Mouse (Mus musculus): ENCODE results near the gene Hrc.

Gene Hrc

DNA sequence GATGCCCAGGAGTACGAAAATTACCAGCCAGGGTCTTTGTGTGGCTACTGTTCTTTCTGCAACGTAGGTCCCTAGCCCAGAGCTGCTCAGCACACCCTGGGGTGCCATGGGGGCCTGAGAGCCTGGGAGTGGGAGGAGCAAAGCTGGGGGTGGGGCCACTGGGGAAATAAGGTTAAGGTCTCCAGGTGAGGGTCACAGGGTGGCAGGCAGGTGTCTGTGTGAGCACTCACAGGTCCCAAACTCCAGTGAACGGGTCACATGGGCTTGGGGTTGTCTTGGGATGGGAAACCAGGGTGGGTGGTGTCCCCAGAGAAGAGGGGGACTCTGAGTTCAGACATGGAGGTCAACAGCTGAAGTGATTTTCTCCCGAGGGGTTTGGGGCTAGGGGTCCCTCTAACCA lies 2.4 kb downstream of the Hrc start:
- H3K36me3 ChIP-seq (ENCODE audit: insufficient read depth, low read length), result peaks cover 5% of the 10 kb centered on the region; the same call in 1 of the 2 replicates
- peaks cover 3% of the 10 kb centered on the region; the same call in 1 of the 2 replicates for H3K27me3 ChIP-seq (ENCODE audit: insufficient read depth, low read length)
- peaks cover 8% of the 10 kb centered on the region; the same call in 1 of the 2 replicates for H3K9me3 ChIP-seq (ENCODE audit: low read length)
- H3K4me3 ChIP-seq (replicated peaks; ENCODE audit: low read length), result peak overlapping the region; percentile 39; the same call in 1 of the 2 replicates
- peaks cover 80% of the 10 kb centered on the region for H3K4me1 ChIP-seq (replicated peaks; ENCODE audit: low read depth, low read length)
- TF ChIP-seq CTCF (conservative IDR thresholded peaks at IDR 0.05; ENCODE audit: low read length) (no peak), NANOG (IDR thresholded peaks at IDR 0.05; ENCODE audit: borderline replicate concordance, low read length) (no peak), POU5F1 (IDR thresholded peaks at IDR 0.05; ENCODE audit: borderline replicate concordance, low read length) (no peak)

DNA sequence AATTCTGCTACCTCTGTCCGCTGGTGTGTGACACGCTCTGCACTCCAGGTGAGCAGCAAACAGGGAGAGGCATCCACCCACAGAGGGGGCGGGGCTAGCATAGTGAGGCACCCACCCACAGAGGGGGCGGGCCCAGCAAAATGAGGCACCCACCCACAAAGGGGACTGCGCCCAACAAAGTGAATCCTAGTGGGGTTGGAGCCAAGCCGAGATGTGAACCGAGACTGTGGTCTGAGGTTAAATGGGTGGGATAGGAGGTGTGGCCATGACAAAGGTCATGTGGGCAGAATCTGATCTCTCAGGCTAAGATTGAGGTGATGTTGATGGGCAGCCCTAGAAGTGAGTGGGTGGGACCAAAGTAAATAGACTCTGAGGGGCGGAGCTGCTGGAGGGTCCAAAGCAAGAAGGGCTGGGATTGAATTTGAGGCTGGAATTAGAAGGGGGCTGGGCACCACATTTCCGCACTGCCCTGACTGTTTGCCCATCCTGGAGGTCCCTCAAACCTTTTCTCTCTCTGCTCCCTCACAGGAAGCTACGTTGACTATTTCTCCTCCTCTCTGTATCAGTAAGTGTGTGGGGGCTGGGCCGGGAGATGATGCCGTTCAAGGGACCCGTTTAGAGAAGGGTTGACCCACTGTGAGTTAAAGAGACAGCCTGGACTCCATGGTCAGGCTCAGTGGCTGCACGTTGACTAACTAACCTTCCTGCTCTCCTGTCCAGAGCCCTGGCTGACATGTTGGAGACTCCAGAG lies 3.2 kb downstream of the Hrc start:
- Histone ChIP-seq H3K36me3 (ENCODE audit: insufficient read depth, low read length) (peaks cover 5% of the 10 kb centered on the region; the same call in 1 of the 2 replicates), H3K27me3 (ENCODE audit: insufficient read depth, low read length) (peaks cover 3% of the 10 kb centered on the region; the same call in 1 of the 2 replicates), H3K9me3 (ENCODE audit: low read length) (peaks cover 8% of the 10 kb centered on the region; the same call in 1 of the 2 replicates), H3K4me3 (replicated peaks; ENCODE audit: low read length) (peak overlapping the region; percentile 79), H3K4me1 (replicated peaks; ENCODE audit: low read depth, low read length) (peaks cover 84% of the 10 kb centered on the region)
- TF ChIP-seq NANOG (IDR thresholded peaks at IDR 0.05; ENCODE audit: borderline replicate concordance, low read length) (no peak), CTCF (conservative IDR thresholded peaks at IDR 0.05; ENCODE audit: low read length) (no peak), POU5F1 (IDR thresholded peaks at IDR 0.05; ENCODE audit: borderline replicate concordance, low read length) (no peak)

DNA sequence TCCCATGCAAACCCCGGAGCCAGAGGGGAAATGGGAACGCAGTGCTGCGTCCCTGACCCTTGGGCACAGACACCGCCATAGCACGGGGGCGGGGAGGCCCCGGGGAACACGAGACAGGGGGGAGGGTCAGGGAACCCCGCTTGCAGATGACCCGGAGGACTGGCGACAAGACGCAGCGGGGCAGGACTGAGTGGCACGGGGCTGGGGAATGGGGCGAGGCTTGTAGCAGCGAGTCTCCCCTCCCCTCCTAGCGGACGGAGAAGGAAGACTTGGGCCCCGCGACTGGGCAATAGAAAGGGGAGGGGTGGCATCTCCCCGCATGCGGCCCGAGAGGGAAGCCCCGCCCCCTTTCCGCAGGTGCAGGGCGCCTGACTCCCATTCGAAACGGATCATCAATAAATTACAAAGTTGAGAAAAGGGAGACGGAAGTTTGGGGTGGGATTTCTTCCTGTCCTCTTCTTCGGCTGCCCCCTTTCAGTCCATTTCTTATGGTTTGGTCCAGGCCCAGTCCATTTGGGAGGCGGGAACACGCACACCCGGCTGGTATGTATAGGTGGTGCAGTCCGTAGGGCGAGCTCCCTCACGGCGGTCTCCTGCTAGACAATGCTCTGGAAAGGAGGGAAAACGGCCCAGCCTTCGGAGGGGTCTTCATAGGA lies 4.4 kb downstream of the Hrc start:
- H3K9me3 ChIP-seq (ENCODE audit: low read length), result peaks cover 8% of the 10 kb centered on the region; the same call in 1 of the 2 replicates
- H3K36me3 ChIP-seq (ENCODE audit: insufficient read depth, low read length), result peaks cover 5% of the 10 kb centered on the region; the same call in 1 of the 2 replicates
- H3K4me3 ChIP-seq (replicated peaks; ENCODE audit: low read length), result peak overlapping the region; percentile 79
- H3K4me1 ChIP-seq (replicated peaks; ENCODE audit: low read depth, low read length), result peaks cover 82% of the 10 kb centered on the region
- TF ChIP-seq CTCF (conservative IDR thresholded peaks at IDR 0.05; ENCODE audit: low read length), result no peak
- no peak for TF ChIP-seq POU5F1 (IDR thresholded peaks at IDR 0.05; ENCODE audit: borderline replicate concordance, low read length)
- TF ChIP-seq NANOG (IDR thresholded peaks at IDR 0.05; ENCODE audit: borderline replicate concordance, low read length), result no peak
- H3K27me3 ChIP-seq (ENCODE audit: insufficient read depth, low read length), result peaks cover 3% of the 10 kb centered on the region; the same call in 1 of the 2 replicates

DNA sequence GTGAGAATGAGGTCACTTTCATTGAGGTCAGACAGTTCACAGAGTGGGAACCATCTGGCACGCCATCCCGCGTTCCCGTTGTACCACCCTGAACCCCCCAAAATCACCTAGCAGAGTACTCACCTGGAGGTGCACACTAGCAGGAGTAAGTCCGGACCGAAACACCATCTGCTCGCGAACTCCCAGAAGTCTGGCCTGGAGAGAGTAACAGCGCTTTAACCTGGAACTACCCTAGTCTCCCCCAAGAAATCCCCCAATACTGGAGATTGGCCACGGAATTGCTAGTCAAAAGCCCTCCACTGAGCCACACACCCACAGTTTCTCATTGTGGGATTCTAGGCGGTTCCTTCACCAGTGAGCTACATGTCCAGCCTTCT lies 5.0 kb downstream of the Hrc start:
- Histone ChIP-seq H3K4me1 (replicated peaks; ENCODE audit: low read depth, low read length) (peaks cover 77% of the 10 kb centered on the region), H3K36me3 (ENCODE audit: insufficient read depth, low read length) (peaks cover 5% of the 10 kb centered on the region; the same call in 1 of the 2 replicates), H3K9me3 (ENCODE audit: low read length) (peaks cover 8% of the 10 kb centered on the region; the same call in 1 of the 2 replicates), H3K4me3 (replicated peaks; ENCODE audit: low read length) (peak overlapping the region; percentile 79), H3K27me3 (ENCODE audit: insufficient read depth, low read length) (peaks cover 3% of the 10 kb centered on the region; the same call in 1 of the 2 replicates)
- TF ChIP-seq NANOG (IDR thresholded peaks at IDR 0.05; ENCODE audit: borderline replicate concordance, low read length) (no peak), CTCF (conservative IDR thresholded peaks at IDR 0.05; ENCODE audit: low read length) (no peak), POU5F1 (IDR thresholded peaks at IDR 0.05; ENCODE audit: borderline replicate concordance, low read length) (no peak)

DNA sequence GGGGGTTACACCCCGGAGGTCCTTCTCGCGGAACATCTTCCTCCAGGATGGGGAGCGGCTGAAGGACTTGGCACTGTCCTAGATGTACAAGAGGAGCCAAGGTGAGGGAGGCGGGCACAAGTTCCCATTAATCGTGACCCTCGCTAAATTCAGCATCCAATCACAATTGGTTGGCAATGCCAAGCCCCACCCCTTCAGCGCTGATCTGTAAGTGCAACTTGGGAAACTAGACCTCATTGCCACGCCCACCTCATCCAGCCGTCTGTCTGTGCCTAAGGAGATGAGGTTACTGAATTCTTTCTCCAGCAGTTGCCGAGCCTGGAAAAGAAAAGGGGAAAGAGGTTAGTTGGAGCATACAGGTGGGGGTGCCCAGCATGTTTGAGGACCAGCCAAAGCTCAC lies 5.6 kb downstream of the Hrc start:
- peaks cover 8% of the 10 kb centered on the region; the same call in 1 of the 2 replicates for H3K9me3 ChIP-seq (ENCODE audit: low read length)
- H3K4me3 ChIP-seq (replicated peaks; ENCODE audit: low read length), result peak overlapping the region; percentile 79
- peaks cover 5% of the 10 kb centered on the region; the same call in 1 of the 2 replicates for H3K36me3 ChIP-seq (ENCODE audit: insufficient read depth, low read length)
- TF ChIP-seq POU5F1 (IDR thresholded peaks at IDR 0.05; ENCODE audit: borderline replicate concordance, low read length), result no peak
- no peak for TF ChIP-seq NANOG (IDR thresholded peaks at IDR 0.05; ENCODE audit: borderline replicate concordance, low read length)
- TF ChIP-seq CTCF (conservative IDR thresholded peaks at IDR 0.05; ENCODE audit: low read length), result no peak
- H3K27me3 ChIP-seq (ENCODE audit: insufficient read depth, low read length), result peaks cover 3% of the 10 kb centered on the region; the same call in 1 of the 2 replicates
- peaks cover 73% of the 10 kb centered on the region for H3K4me1 ChIP-seq (replicated peaks; ENCODE audit: low read depth, low read length)

DNA sequence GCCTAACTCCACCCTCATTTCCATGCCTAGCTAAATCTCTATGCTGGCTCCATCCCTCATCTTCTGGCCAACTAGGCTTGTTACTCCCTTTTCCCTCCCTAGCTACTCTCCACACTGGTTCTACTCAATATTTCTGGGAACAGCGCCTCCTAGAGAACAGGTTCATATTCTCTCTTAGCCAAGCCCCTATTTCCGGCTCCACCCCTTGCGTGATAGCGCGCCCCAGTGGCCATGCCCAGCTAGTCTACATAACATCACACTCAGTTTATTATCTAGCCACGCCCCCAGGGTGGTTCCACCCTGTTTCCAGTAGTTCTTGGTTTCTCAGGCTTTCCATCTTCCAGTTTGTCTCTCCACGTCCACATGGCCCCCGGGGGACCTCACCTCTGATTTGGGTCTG lies 6.2 kb downstream of the Hrc start:
- Histone ChIP-seq H3K4me1 (replicated peaks; ENCODE audit: low read depth, low read length) (peaks cover 75% of the 10 kb centered on the region), H3K27me3 (ENCODE audit: insufficient read depth, low read length) (peaks cover 3% of the 10 kb centered on the region; the same call in 1 of the 2 replicates), H3K9me3 (ENCODE audit: low read length) (peaks cover 8% of the 10 kb centered on the region; the same call in 1 of the 2 replicates), H3K36me3 (ENCODE audit: insufficient read depth, low read length) (peaks cover 5% of the 10 kb centered on the region; the same call in 1 of the 2 replicates), H3K4me3 (replicated peaks; ENCODE audit: low read length) (peak overlapping the region; percentile 79)
- TF ChIP-seq POU5F1 (IDR thresholded peaks at IDR 0.05; ENCODE audit: borderline replicate concordance, low read length) (no peak), CTCF (conservative IDR thresholded peaks at IDR 0.05; ENCODE audit: low read length) (peak; percentile 76)

DNA sequence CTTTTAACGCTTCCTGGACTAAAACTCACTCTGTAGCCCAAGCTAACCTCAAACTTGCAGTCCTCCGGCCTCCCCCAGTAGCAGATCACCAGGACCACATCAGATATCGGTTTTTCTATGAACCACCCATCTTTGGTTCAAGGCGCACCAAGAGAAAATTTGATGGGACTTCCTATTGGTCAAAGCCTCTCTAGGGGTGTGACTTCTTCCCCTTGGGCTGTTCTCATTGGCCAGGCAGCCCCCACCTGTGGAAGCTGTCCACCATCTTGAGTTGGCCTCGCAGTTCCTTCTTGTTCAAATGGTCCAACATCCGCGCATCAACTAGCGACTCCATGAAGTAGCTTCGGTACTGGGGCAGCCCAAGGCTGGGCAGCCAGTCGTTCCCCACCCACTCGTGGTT lies 7.0 kb downstream of the Hrc start:
- H3K27me3 ChIP-seq (ENCODE audit: insufficient read depth, low read length), result no peaks in the 10 kb centered on the region; the same call in 1 of the 2 replicates
- H3K36me3 ChIP-seq (ENCODE audit: insufficient read depth, low read length), result peaks cover 5% of the 10 kb centered on the region; the same call in 1 of the 2 replicates
- peaks cover 8% of the 10 kb centered on the region; the same call in 1 of the 2 replicates for H3K9me3 ChIP-seq (ENCODE audit: low read length)
- peak overlapping the region; percentile 79 for H3K4me3 ChIP-seq (replicated peaks; ENCODE audit: low read length)
- peaks cover 82% of the 10 kb centered on the region for H3K4me1 ChIP-seq (replicated peaks; ENCODE audit: low read depth, low read length)
- TF ChIP-seq CTCF (conservative IDR thresholded peaks at IDR 0.05; ENCODE audit: low read length), result no peak
- no peak for TF ChIP-seq POU5F1 (IDR thresholded peaks at IDR 0.05; ENCODE audit: borderline replicate concordance, low read length)
- no peak for TF ChIP-seq NANOG (IDR thresholded peaks at IDR 0.05; ENCODE audit: borderline replicate concordance, low read length)

DNA sequence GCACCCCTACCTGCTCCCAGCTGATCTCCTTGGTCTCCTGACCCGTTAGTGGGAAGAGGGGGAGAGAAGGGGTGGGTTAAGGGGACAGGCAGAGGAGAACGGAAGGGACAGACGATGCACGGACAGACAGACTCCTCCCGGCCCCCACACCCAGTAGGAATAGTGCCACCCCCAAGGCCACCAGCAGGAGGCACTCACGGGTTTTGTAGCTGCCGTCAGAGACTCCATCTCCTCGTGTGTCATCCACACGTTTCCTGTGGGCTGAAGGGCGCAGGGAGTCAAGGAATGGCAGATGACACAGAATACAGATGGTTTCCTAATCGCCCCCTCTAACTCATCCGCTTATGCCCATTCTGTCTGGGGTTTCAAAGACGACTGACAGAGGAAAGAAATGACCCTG lies 8.5 kb downstream of the Hrc start:
- H3K36me3 ChIP-seq (ENCODE audit: insufficient read depth, low read length), result peaks cover 5% of the 10 kb centered on the region; the same call in 1 of the 2 replicates
- H3K27me3 ChIP-seq (ENCODE audit: insufficient read depth, low read length), result peaks cover 6% of the 10 kb centered on the region; the same call in 1 of the 2 replicates
- TF ChIP-seq POU5F1 (IDR thresholded peaks at IDR 0.05; ENCODE audit: borderline replicate concordance, low read length), result no peak
- peak; percentile 81 for TF ChIP-seq CTCF (conservative IDR thresholded peaks at IDR 0.05; ENCODE audit: low read length)
- H3K4me3 ChIP-seq (replicated peaks; ENCODE audit: low read length), result peak overlapping the region; percentile 61
- H3K4me1 ChIP-seq (replicated peaks; ENCODE audit: low read depth, low read length), result peaks cover 72% of the 10 kb centered on the region
- peaks cover 12% of the 10 kb centered on the region; the same call in 1 of the 2 replicates for H3K9me3 ChIP-seq (ENCODE audit: low read length)

Data from E14TG2a.4 (cell line).